Mouse (Mus musculus) liver, embryonic 12.5 days (tissue): ENCODE results near the gene Ddx31. TPM values are rescaled to one million over a fixed set of nuclear protein-coding genes. Genes with fewer than 3 reads are reported as not detected.

Experiments
- ATAC-seq: fragments of 200-750 bp; cut with Nextera tagmentation; 2 replicates; pipeline ENCODE4 v1.8.0; 2017; ENCODE audit warnings: moderate number of reproducible peaks, mild to moderate bottlenecking, moderate library complexity
- H3K27ac ChIP-seq: fragments of 300-500 bp; sonication (generic); 2 replicates; pipeline ENCODE4 v1.5.1; 2016; ENCODE audit warnings: mild to moderate bottlenecking
- H3K27me3 ChIP-seq: fragments of 300-500 bp; sonication (generic); replicated peaks from 2 replicates; pipeline ENCODE4 v1.6.1; 2016; ENCODE audit warnings: mild to moderate bottlenecking, moderate library complexity
- H3K36me3 ChIP-seq: fragments of 300-500 bp; sonication (generic); 2 replicates; pipeline ENCODE4 v1.6.1; 2016; ENCODE audit warnings: mild to moderate bottlenecking, moderate library complexity
- H3K4me1 ChIP-seq: fragments of 300-500 bp; sonication (generic); 2 replicates; pipeline ENCODE4 v1.6.1; 2016
- H3K4me2 ChIP-seq: fragments of 300-500 bp; sonication (generic); 2 replicates; pipeline ENCODE4 v1.6.1; 2016; ENCODE audit warnings: mild to moderate bottlenecking, moderate library complexity
- H3K4me3 ChIP-seq: fragments of 300-500 bp; sonication (generic); 2 replicates; pipeline ENCODE4 v1.5.1; 2016; ENCODE audit warnings: mild to moderate bottlenecking, moderate library complexity
- H3K9ac ChIP-seq: fragments of 300-500 bp; sonication (generic); 2 replicates; pipeline ENCODE4 v1.6.1; 2016; ENCODE audit warnings: mild to moderate bottlenecking, moderate library complexity
- H3K9me3 ChIP-seq: fragments of 300-500 bp; sonication (generic); replicated peaks from 2 replicates; pipeline ENCODE4 v1.6.1; 2016; ENCODE audit warnings: mild to moderate bottlenecking, moderate library complexity
- WGBS: fragments of 180-500 bp; shearing (Covaris S2); methylation state at CpG from one replicate; pipeline ENCODE4 v1.1.7; 2016; ENCODE audit not compliant: insufficient replicate concordance; 5-methylcytosine and 5-hydroxymethylcytosine counted together
- polyA plus RNA-seq: library from polyadenylated mRNA; unstranded; fragments of >200 nt; fragmentation: Nextera tagmentation; extraction: Ambion mirVana; gene quantifications from 2 replicates; pipeline ENCODE4 v1.2.1, GENCODE M21; 2016

Gene Ddx31
- polyA plus RNA-seq, 1 experiment from 2014 or later = 11.8 TPM

- Histone ChIP-seq H3K9me3 (no peaks in the 10 kb centered on the region), H3K4me1 (no peaks in the 10 kb centered on the region), H3K36me3 (no peaks in the 10 kb centered on the region), H3K4me3 (no peak overlapping the region), H3K27me3 (0 out of 2 replicates have a peak, but pooled peaks cover 7% of the 10 kb centered on the region), H3K27ac (no peak overlapping the region), H3K9ac (no peak overlapping the region), H3K4me2 (no peak overlapping the region)
- ATAC-seq = no peak
- WGBS = 53% methylated on average over 8 of the region's 8 CpGs
Observed at GRCm38 (mm10) chr2:28952981-28953380, 112.8 kb downstream of the Ddx31 start.

- no peak for ATAC-seq
- no peak overlapping the region for H3K27ac ChIP-seq
- 81% methylated on average over 9 of the region's 9 CpGs for WGBS
- H3K4me3 ChIP-seq = no peak overlapping the region
- H3K4me2 ChIP-seq = no peak overlapping the region
- no peaks in the 10 kb centered on the region for H3K9me3 ChIP-seq
- no peaks in the 10 kb centered on the region for H3K27me3 ChIP-seq
- no peaks in the 10 kb centered on the region for H3K4me1 ChIP-seq
- H3K9ac ChIP-seq = no peak overlapping the region
- H3K36me3 ChIP-seq = no peaks in the 10 kb centered on the region
Observed at GRCm38 (mm10) chr2:28954595-28954994, 114.4 kb downstream of the Ddx31 start.

Other genes with a start within 250 kb of the Ddx31 start
- gene Gfi1b, start 218.4 kb upstream of the Ddx31 start, polyA plus RNA-seq = 117 and 121 TPM in 2 replicates
- gene Tsc1, start 199.2 kb upstream of the Ddx31 start, polyA plus RNA-seq = 12.5 and 13.6 TPM in 2 replicates
- 1.9 and 2.6 TPM in 2 replicates for gene Spaca9, start 140.7 kb upstream of the Ddx31 start, polyA plus RNA-seq
- gene Ak8, start 140.2 kb upstream of the Ddx31 start, polyA plus RNA-seq = 0.14 and 0.35 TPM in 2 replicates
- gene Gtf3c4, start within 50 bp of the Ddx31 start, polyA plus RNA-seq = 13.2 TPM in 2 replicates
- not detected in 2 replicates for gene Barhl1, start 76.3 kb downstream of the Ddx31 start, polyA plus RNA-seq
- gene Cfap77, start 214.7 kb downstream of the Ddx31 start, polyA plus RNA-seq = 0.12 and 0.30 TPM in 2 replicates
- gene Ttf1, start 219.9 kb downstream of the Ddx31 start, polyA plus RNA-seq = 7.9 and 8.4 TPM in 2 replicates